Mouse (Mus musculus): ENCODE data around the gene Sp140. TPM values are rescaled to one million over a fixed set of nuclear protein-coding genes. Genes with fewer than 3 reads are reported as not detected.
"Not testable (repeated sequence)": the region's sequence is repeated elsewhere in the genome, so short reads cannot be mapped to it uniquely, and the experiment has no call there.

Sp140 gene
- polyA plus RNA-seq, 1 experiment from 2014 or later, result 0.68 TPM

DNA sequence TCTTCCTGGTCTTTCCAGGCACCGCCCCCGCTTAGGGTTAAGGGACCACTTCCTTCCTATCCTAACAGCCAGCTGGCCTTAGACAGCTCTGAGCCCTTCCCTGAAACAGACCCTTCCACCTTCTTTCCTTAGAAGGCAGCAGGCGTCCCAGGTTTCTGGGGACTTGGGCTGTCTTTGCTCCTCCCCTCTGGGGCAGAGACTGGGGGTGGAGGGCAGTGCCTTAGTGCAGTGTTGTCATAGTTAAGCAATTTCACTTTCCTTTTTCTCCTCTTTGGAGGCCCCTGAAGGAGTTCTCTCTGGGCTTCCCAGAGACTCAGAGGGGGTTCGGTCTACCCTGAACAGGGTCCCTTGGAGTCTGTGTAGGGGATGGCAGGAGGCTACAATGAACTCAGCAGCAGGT lies 616 bp downstream of the Sp140 start:
- H3K27ac ChIP-seq; H3K36me3 ChIP-seq (replicated peaks); H3K9me3 ChIP-seq; H3K9ac ChIP-seq; H3K4me2 ChIP-seq; H3K4me1 ChIP-seq; H3K27me3 ChIP-seq (replicated peaks); ATAC-seq (replicated peaks); H3K4me3 ChIP-seq: not testable (repeated sequence)
- WGBS, result 54% methylated on average over 4 of the region's 4 CpGs

DNA sequence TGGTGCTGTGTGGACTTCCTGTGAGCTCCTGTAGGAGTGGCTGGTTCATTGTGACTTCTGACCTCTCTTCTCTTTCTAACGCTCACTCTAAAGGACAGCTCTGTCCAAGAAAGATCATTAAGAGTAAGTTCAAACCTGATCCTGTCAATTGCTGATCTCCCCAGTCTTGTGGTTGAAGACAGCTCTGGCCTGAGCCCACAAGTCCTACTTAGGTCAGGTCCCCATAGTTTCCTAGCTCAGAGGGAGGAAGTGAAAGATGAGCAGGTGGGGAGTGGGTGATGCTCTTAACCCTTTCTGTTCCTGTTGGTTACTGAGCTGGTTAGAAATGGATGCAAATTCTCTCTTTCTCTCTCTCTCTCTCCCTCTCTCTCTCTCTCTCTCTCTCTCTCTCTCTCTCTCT lies 4.2 kb downstream of the Sp140 start:
- H3K4me2 ChIP-seq; H3K9me3 ChIP-seq; ATAC-seq (replicated peaks); H3K4me1 ChIP-seq; H3K27me3 ChIP-seq (replicated peaks); H3K36me3 ChIP-seq (replicated peaks); H3K4me3 ChIP-seq; H3K9ac ChIP-seq; H3K27ac ChIP-seq: not testable (repeated sequence)
- 83% methylated on average over 1 of the region's 1 CpGs for WGBS

DNA sequence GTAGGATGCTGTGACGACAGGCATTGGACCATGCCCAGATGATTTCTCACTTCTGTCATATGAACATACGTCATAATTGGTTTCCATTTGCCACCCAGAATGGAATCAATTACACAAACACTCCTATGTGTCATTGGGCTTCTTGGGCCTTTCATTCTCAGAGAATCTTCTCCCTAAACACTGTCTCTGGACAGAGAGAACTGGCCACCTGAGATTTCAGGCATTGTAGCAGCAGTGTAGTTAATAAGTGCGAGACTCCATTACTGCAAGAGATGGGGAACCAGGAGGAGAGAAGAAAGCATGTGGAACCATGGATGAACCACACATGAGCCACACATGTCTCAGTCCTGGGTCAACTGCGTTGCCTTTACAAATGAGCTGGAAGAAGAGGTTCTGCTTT lies 8.2 kb downstream of the Sp140 start:
- H3K27me3 ChIP-seq (replicated peaks); H3K9ac ChIP-seq; H3K36me3 ChIP-seq (replicated peaks); H3K4me2 ChIP-seq; H3K4me1 ChIP-seq; H3K4me3 ChIP-seq; ATAC-seq (replicated peaks); H3K27ac ChIP-seq; H3K9me3 ChIP-seq: not testable (repeated sequence)
- 73% methylated on average over 4 of the region's 4 CpGs for WGBS

DNA sequence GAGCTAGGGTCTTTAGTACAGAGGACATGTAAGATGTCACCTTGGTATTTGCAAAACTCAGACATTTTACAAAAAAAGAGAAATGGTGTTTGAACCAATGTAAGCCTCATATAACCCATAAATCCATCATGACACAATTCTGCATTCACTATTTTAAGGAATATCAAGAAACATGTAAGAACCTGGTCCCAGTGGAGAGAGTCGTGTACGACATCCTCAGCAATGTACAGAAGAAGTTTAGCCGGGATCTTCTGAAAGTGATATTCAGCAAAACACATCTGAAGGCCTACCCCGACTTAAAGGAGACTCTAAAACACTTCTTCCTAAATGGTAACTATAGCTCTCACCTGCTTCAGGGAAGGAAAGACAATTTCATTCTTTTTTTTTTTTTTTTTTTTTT lies 10.4 kb downstream of the Sp140 start:
- H3K36me3 ChIP-seq (replicated peaks); H3K4me1 ChIP-seq; ATAC-seq (replicated peaks); H3K9ac ChIP-seq; H3K4me3 ChIP-seq; H3K27ac ChIP-seq; H3K4me2 ChIP-seq; H3K9me3 ChIP-seq; H3K27me3 ChIP-seq (replicated peaks): not testable (repeated sequence)
- no CpG with 5 or more reads among the region's 4 CpGs for WGBS

DNA sequence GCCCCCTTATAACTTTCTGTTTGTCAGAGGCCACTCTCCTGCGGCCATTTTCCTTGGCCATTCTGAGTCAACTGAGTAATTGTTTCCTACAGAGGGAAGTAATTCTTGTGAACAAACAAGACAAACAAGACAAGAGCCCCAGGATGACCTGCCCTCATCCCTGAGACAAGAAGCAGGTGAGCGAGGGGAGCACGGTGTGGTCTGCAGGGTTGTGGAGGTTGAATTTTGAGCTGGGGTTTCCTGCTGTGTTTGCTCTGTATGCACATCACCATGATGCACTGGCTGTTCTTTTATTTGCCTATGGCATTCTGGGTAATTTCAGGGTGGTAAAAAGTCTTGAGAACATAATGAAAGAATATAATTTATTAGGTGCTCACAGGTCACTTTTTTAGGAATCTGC lies 14.9 kb downstream of the Sp140 start:
- not testable (repeated sequence) for H3K27ac ChIP-seq; H3K4me1 ChIP-seq; H3K36me3 ChIP-seq (replicated peaks); H3K4me2 ChIP-seq; H3K4me3 ChIP-seq; H3K27me3 ChIP-seq (replicated peaks); ATAC-seq (replicated peaks); H3K9me3 ChIP-seq; H3K9ac ChIP-seq
- WGBS, result 90% methylated on average over 3 of the region's 3 CpGs

DNA sequence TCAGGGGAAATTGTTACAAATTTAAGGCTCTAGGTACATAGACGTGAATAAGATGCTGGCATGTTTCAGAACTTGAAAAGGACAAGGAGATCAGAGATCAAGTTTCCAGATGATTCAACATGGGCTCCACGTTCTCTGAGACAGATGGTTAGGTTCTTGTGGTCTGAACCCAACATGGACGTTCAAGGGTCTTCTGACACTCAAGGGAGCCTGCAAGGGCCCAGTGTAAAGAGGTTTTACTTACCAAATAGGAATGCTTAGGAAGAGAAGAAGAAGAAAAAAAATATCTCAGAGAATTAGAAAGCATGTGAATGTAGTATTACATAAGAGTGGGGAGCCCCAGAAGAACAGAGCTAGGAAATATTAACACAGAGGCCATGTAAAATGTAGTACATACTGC lies 15.6 kb downstream of the Sp140 start:
- not testable (repeated sequence) for ATAC-seq (replicated peaks); H3K4me3 ChIP-seq; H3K36me3 ChIP-seq (replicated peaks); H3K9ac ChIP-seq; H3K9me3 ChIP-seq; H3K4me1 ChIP-seq; H3K4me2 ChIP-seq; H3K27me3 ChIP-seq (replicated peaks); H3K27ac ChIP-seq
- 65% methylated on average over 3 of the region's 3 CpGs for WGBS

DNA sequence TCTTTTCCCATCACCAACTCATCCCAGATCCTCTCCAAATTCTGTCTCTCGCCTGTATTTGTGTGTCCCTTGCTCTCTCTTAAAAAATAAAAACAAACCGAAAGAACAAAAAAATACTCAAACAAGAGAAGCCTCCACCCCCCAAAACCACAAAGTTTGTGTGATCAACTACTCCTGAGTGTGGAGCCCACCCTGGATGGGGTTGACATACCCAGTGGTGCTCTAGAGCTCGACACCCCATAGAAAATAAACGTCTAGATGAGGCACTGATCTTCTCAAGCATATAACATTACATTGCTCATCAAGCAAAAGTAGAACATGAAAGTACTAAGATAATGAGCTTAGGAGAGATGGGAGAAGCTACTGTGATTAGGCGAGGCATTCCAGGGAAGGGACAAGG lies 17.0 kb downstream of the Sp140 start:
- WGBS, result 60% methylated on average over 4 of the region's 5 CpGs
- not testable (repeated sequence) for H3K36me3 ChIP-seq (replicated peaks); ATAC-seq (replicated peaks); H3K4me3 ChIP-seq; H3K9me3 ChIP-seq; H3K4me2 ChIP-seq; H3K9ac ChIP-seq; H3K27ac ChIP-seq; H3K27me3 ChIP-seq (replicated peaks); H3K4me1 ChIP-seq

DNA sequence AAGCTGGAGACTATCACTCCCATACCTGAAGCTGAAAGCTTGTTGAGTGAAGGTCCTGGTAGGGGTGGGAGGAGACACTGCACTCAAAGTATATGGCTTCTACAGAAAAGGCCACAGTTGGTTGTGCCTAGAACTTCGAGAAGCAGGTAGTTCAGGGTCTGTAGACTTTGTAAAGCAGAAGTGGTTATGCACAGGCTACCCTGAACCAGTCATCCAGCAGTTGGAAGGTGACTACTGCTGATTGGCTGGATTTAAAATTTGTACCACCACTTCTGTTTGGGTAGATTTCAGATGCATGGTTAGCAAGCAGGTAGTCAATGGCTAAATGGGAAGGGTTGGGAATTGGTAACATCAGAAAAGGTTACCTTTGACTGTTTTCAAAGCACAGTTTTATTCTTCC lies 18.5 kb downstream of the Sp140 start:
- H3K9ac ChIP-seq; H3K36me3 ChIP-seq (replicated peaks); H3K4me3 ChIP-seq; H3K4me2 ChIP-seq; H3K9me3 ChIP-seq; H3K4me1 ChIP-seq; ATAC-seq (replicated peaks); H3K27ac ChIP-seq; H3K27me3 ChIP-seq (replicated peaks): not testable (repeated sequence)
- WGBS, result 68% methylated on average over 1 of the region's 1 CpGs

DNA sequence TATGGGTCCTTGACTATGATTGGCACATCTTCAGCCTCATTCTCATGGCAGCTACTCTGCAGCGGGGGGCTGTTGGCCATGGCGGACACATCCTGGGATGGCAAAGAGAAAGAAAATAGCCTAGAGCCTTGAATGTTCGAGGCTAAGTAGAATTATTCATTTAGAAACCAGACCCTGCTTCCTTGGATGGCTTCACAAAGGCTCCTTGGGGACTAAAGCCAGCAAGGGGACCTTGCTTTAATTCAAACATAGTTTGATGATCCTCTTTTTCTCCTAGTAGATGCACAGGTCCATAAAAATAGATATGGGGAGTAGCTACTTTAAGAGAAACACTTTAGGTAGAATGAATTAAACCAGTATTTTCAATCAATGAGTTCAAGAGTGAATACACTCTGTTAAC lies 36.8 kb downstream of the Sp140 start:
- H3K36me3 ChIP-seq (replicated peaks); H3K27ac ChIP-seq; H3K4me2 ChIP-seq; H3K27me3 ChIP-seq (replicated peaks); ATAC-seq (replicated peaks); H3K9me3 ChIP-seq; H3K9ac ChIP-seq; H3K4me3 ChIP-seq; H3K4me1 ChIP-seq: not testable (repeated sequence)
- WGBS, result 59% methylated on average over 3 of the region's 3 CpGs

DNA sequence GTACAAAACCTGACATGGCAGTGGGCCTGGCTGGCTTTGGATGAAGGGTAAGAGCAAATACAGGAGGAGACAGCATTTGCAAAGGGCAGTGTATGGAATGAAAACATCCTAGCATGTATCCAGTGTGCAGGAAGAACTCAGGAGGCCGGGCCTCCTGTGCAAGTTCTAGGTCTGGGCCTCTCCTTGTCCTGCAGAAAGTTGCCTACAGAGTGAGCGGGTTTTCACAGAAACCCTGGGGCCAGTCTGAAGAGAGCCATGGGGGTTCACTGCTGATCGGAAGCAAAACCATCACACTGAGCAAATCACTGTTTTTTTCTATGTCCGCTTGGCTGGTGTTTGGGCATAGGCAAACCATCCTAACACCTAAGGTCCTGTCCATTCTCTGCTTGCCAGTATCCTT lies 38.0 kb downstream of the Sp140 start:
- H3K4me2 ChIP-seq; ATAC-seq (replicated peaks): not testable (repeated sequence)

DNA sequence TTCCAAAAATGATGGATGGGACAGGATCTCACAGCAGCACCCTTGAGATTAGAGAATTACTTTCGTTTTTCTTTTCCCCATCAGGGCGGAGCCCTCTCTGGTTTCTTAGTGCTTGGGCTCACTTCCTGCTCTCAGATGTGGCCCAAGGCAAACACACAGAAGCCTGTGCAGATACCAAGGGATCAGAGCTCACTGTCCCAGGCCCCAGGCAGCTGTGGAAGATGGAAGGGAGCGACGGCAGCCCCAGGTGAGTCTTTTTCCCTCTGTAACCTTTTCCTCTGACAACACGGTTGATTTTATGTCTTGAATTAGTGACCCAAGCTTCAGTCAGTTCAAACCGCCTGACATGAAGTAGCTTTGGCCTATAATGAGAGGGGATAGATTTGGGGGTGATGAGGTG lies 49.7 kb downstream of the Sp140 start, which contains the start of gene Sp100:
Gene Sp100 (plus strand): TSS at position 108 of the 400 bp plus-strand sequence.
- H3K4me1 ChIP-seq; ATAC-seq (replicated peaks); H3K36me3 ChIP-seq (replicated peaks); H3K4me3 ChIP-seq; H3K4me2 ChIP-seq; H3K27me3 ChIP-seq (replicated peaks); H3K27ac ChIP-seq; H3K9ac ChIP-seq; H3K9me3 ChIP-seq: not testable (repeated sequence)
- 73% methylated on average over 6 of the region's 6 CpGs for WGBS

More for the DNA sequence above, 38.0 kb downstream of the Sp140 start:
- H3K4me3 ChIP-seq; H3K36me3 ChIP-seq (replicated peaks); H3K4me1 ChIP-seq; H3K27ac ChIP-seq; H3K9me3 ChIP-seq; H3K27me3 ChIP-seq (replicated peaks); H3K9ac ChIP-seq: not testable (repeated sequence)
- 76% methylated on average over 4 of the region's 4 CpGs for WGBS

DNA sequence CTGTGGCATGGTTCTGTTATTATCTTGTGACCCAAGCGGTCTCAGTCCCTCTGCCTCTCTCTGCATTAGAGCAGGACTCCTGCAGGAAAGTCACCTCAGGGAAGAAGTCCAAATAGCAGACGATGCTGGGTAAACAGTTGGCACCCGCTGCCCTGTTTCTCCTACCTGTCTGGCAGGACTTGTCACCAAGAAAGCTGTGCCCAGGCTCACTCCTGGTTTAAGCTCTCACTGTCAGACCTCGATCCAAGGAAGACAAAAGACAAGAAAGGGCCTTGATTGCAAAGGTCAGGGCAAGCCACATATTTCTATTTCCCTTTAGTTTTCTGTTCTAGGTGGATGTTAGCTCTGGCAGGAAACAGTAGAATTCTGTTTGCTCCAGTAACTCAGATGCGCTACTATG lies 50.3 kb downstream of the Sp140 start:
- not testable (repeated sequence) for H3K4me2 ChIP-seq; H3K4me1 ChIP-seq; ATAC-seq (replicated peaks); H3K27me3 ChIP-seq (replicated peaks); H3K9me3 ChIP-seq; H3K9ac ChIP-seq; H3K36me3 ChIP-seq (replicated peaks); H3K27ac ChIP-seq; H3K4me3 ChIP-seq
- 73% methylated on average over 4 of the region's 5 CpGs for WGBS

DNA sequence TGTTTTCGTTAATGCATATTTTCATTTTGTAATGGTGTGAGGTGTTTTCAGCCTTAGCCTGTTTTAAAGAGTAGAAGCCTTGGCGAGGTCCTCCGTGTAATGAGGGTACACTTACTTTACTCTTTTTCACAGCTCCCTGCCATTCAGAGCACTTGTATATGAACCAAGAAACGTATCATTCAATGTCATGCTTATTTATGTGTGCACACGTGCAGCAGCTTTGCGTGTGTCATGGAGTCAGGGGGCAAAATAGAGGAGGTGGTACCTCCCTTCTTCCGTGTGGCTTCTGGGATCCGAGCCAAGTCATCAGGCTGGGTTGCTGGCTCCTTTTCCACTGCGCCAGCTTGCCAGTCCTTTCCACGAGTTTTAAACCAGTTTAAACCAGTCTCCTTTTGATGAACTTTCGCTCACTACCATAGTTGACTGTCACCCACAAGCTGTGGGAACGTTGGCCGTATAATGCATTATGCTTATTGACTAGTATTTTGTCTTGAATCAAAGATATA lies 51.6 kb downstream of the Sp140 start:
- H3K27me3 ChIP-seq (replicated peaks); H3K4me1 ChIP-seq; ATAC-seq (replicated peaks); H3K9me3 ChIP-seq; H3K9ac ChIP-seq; H3K4me2 ChIP-seq; H3K36me3 ChIP-seq (replicated peaks); H3K27ac ChIP-seq; H3K4me3 ChIP-seq: not testable (repeated sequence)
- WGBS, result 81% methylated on average over 13 of the region's 13 CpGs

DNA sequence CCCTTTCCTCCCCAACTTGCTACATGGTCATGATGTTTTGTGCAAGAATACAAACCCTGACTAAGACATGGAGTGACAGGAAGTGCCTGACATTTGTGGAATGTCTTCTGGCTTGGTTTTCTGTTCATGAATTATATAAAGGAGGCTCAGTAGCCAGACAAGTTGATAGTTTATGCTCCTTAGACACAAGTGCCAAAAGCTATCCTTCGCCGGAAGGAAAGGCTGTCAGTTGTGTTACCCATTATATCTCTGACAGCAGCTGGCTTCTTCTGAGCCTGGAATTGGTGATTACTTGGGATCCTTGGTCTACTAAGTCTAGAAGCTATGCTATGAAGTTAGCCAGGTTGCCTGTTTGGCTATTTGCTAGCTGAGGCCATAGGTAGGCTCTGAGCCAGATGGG lies 57.0 kb downstream of the Sp140 start:
- H3K4me1 ChIP-seq; H3K27ac ChIP-seq; H3K4me2 ChIP-seq; ATAC-seq (replicated peaks); H3K9me3 ChIP-seq; H3K27me3 ChIP-seq (replicated peaks); H3K9ac ChIP-seq; H3K36me3 ChIP-seq (replicated peaks); H3K4me3 ChIP-seq: not testable (repeated sequence)
- WGBS, result 93% methylated on average over 2 of the region's 2 CpGs

Data from midbrain, embryonic 15.5 days (tissue).